Mouse (Mus musculus) ES-E14 (cell line): ENCODE data around the gene Fchsd2. TPM values are rescaled to one million over a fixed set of nuclear protein-coding genes. Genes with fewer than 3 reads are reported as not detected.

ENCODE experiments used
- DNase-seq: peaks from one replicate; pipeline ENCODE4 v3.0.0-alpha.2; 2013; ENCODE audit warnings: low read depth, low spot score
- H3K27ac ChIP-seq: 2 replicates; pipeline ENCODE4 v1.5.1; 2012; ENCODE audit warnings: low read depth, mild to moderate bottlenecking, low read length, moderate library complexity, mixed read lengths; ENCODE audit not compliant: poor library complexity, insufficient read depth, severe bottlenecking
- H3K36me3 ChIP-seq: 2 replicates; pipeline ENCODE4 v1.6.1; 2012; ENCODE audit warnings: mild to moderate bottlenecking, low read length, moderate library complexity, mixed read lengths; ENCODE audit not compliant: control insufficient read depth, poor library complexity, insufficient read depth, severe bottlenecking
- H3K4me1 ChIP-seq, 2 experiments: fragments of 150-350 bp in 1 of 2; sonication (generic) in 1 of 2; 2 replicates each; pipeline ENCODE4 v1.6.1; 2012; ENCODE audit warnings: low read length in 2 of 2, mild to moderate bottlenecking in 1 of 2, mixed read lengths in 1 of 2; ENCODE audit not compliant: control insufficient read depth in 2 of 2, insufficient read depth in 2 of 2, poor library complexity in 1 of 2
- H3K4me3 ChIP-seq, 2 experiments: fragments of 150-350 bp in 1 of 2; sonication (generic) in 1 of 2; 2 replicates each; pipeline ENCODE4 v1.5.1; 2012; ENCODE audit warnings: low read length in 2 of 2, low read depth in 1 of 2, mild to moderate bottlenecking in 1 of 2, mixed read lengths in 1 of 2; ENCODE audit not compliant: insufficient read depth in 1 of 2, poor library complexity in 1 of 2, severe bottlenecking in 1 of 2
- H3K9ac ChIP-seq: 2 replicates; pipeline ENCODE4 v1.6.1; 2012; ENCODE audit warnings: low read depth, mild to moderate bottlenecking, low read length, mixed read lengths; ENCODE audit not compliant: poor library complexity, insufficient read depth, severe bottlenecking
- H3K9me3 ChIP-seq: fragments of 150-350 bp; sonication (generic); 2 replicates; pipeline ENCODE4 v1.6.1; 2012; ENCODE audit warnings: low read depth, mild to moderate bottlenecking, low read length; ENCODE audit not compliant: control insufficient read depth, insufficient read depth
- CHD2 ChIP-seq: IDR thresholded peaks from 2 replicates; pipeline ENCODE4 v1.6.1; 2014; ENCODE audit warnings: mild to moderate bottlenecking, low read depth, low read length, inconsistent platforms
- HCFC1 ChIP-seq: IDR thresholded peaks from 2 replicates; pipeline ENCODE4 v1.6.1; 2012; ENCODE audit warnings: low read length, inconsistent platforms, borderline replicate concordance; ENCODE audit not compliant: insufficient read depth
- MAFK ChIP-seq: IDR thresholded peaks from 2 replicates; pipeline ENCODE4 v1.6.1; 2014; ENCODE audit warnings: mild to moderate bottlenecking, low read depth, low read length, inconsistent platforms; ENCODE audit not compliant: insufficient read depth
- ZC3H11A ChIP-seq: IDR thresholded peaks from 2 replicates; pipeline ENCODE4 v1.6.1; 2012; ENCODE audit warnings: low read depth, mild to moderate bottlenecking, inconsistent platforms, low read length, borderline replicate concordance
- ZNF384 ChIP-seq: IDR thresholded peaks from 2 replicates; pipeline ENCODE4 v1.6.1; 2012; ENCODE audit warnings: low read depth, low read length, inconsistent platforms
- in situ Hi-C, 2 experiments: fragments of 600-800 bp; cut with MboI; formaldehyde crosslinking; loops; one replicate each; pipeline ENCODE4 v1.15.1; 2025; ENCODE audit warnings: low sequenced_read_pairs in 2 of 2, inconsistent platforms in 1 of 2; ENCODE audit not compliant: unreplicated experiment in 2 of 2
- total RNA-seq: library from RNA; depleted of rRNA; stranded (reverse); fragments of 300-350 nt; gene quantifications from 2 replicates; pipeline ENCODE4 v1.2.3, GENCODE M21; 2012

The Fchsd2 gene
- total RNA-seq, 1 experiment, result 11.1 TPM

DNA sequence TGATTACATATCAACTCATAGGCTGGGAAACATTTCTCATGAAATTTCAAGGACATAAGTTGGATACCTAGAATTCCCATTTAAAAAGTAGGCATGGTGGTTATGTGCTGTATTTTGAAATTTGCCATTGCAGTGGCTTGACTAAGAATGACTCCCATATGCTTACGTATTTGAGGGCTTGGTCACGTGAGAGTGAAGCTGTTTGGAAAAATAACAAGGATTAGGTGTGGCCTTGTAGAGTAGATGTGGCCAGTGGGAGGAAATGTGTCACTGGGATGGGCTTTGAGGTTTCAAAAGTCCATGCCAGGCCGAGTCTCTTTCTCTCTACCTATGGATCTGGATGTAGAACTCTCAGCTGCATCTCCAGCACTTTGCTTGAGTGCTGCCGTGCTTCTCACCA is 71.2 kb downstream of the Fchsd2 start:
- in situ Hi-C loops, result no loop called here
- no peak overlapping the region for H3K9ac ChIP-seq
- no peak overlapping the region for H3K27ac ChIP-seq
- peaks cover 0 to 7% of the 10 kb centered on the region in 2 experiments; a peak in 2 of 4 replicates for H3K4me1 ChIP-seq
- no peak for TF ChIP-seq ZNF384
- TF ChIP-seq HCFC1, result no peak
- TF ChIP-seq CHD2, result no peak
- no peak for TF ChIP-seq MAFK
- TF ChIP-seq ZC3H11A, result no peak
- H3K4me3 ChIP-seq, result no peak overlapping the region
- no peak for DNase-seq
- H3K9me3 ChIP-seq, result no peaks in the 10 kb centered on the region
- no peaks in the 10 kb centered on the region for H3K36me3 ChIP-seq

DNA sequence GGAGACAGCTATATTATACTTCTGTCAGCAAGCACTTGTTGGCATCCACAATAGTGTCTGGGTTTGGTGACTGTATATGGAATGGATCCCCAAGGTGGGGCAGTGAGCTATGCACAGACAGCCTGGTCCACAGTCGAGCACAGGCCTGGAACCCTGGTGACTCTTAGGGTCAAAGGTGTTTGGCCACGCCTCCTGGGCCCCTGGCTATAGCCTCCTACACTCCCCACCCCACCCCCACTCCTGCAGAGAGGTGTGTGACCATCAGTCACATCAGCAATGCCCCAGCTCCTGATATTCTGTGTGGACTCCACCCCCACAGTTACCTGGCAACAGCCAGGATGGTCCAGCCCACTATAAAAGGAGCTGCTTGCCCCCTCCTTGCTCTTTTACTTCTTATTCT is 73.9 kb downstream of the Fchsd2 start:
- H3K36me3 ChIP-seq, result no peaks in the 10 kb centered on the region
- 0 out of 2 replicates have a peak overlapping the region, but pooled peaks have one; percentile 22 for H3K27ac ChIP-seq
- in situ Hi-C loops, result no loop called here
- H3K4me1 ChIP-seq, result peaks cover 0 to 7% of the 10 kb centered on the region in 2 experiments; a peak in 2 of 4 replicates
- H3K9ac ChIP-seq, result no peak overlapping the region
- TF ChIP-seq ZC3H11A (no peak), HCFC1 (no peak), ZNF384 (no peak), CHD2 (no peak), MAFK (no peak)
- DNase-seq, result peak; percentile 21
- no peak overlapping the region for H3K4me3 ChIP-seq
- no peaks in the 10 kb centered on the region for H3K9me3 ChIP-seq

DNA sequence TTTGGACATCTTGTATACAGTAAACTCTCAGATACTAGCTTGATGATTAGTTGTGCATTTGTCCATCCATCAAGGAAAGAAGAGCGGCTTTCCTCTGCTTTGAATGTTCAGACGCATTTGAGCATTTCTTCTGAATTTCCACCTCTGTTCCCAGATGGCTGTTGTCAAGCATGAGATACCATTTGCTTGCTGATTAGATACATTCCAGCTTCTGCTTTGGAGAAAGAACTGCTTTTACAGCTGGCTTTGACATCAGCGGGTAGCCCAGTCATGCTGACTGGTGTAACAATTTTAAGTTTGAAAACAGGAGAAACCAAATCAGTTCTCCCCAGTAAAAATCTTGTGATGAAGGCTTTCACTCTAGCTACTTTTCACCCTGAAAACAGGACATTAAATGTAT is 77.8 kb downstream of the Fchsd2 start:
- in situ Hi-C loops, result no loop called here
- TF ChIP-seq ZNF384, result no peak
- TF ChIP-seq MAFK, result 0 out of 2 replicates have a peak, but pooled peaks have one; percentile 20
- H3K9me3 ChIP-seq, result no peaks in the 10 kb centered on the region
- no peak overlapping the region for H3K4me3 ChIP-seq
- no peak for DNase-seq
- no peak overlapping the region for H3K27ac ChIP-seq
- H3K9ac ChIP-seq, result no peak overlapping the region
- H3K36me3 ChIP-seq, result no peaks in the 10 kb centered on the region
- peaks cover 0 to 7% of the 10 kb centered on the region in 2 experiments; a peak in 2 of 4 replicates for H3K4me1 ChIP-seq

DNA sequence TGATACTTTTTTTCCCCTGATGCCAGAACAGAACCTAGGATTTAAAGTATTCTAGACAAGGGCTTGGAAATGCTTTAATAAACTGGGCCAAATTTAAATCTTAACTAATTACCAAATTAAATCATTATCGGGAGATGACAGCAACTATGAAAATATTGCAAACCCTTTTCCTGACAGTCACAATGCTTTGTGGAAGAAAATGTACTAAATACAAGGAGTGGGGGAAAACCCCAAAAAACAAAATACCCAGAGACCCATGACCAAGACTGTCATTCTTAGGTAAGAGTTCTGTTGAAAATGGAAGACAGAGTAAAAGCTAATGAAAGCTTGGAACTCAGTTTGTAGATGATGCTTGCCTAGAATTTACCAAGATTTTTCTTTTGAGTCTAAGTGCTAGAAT is 78.3 kb downstream of the Fchsd2 start:
- Histone ChIP-seq H3K9me3 (no peaks in the 10 kb centered on the region), H3K36me3 (no peaks in the 10 kb centered on the region), H3K9ac (no peak overlapping the region), H3K4me1 (peaks cover 0 to 7% of the 10 kb centered on the region in 2 experiments; a peak in 2 of 4 replicates), H3K27ac (no peak overlapping the region), H3K4me3 (no peak overlapping the region)
- in situ Hi-C loops, result no loop called here
- no peak for TF ChIP-seq CHD2
- TF ChIP-seq ZC3H11A, result no peak
- no peak for TF ChIP-seq ZNF384
- TF ChIP-seq MAFK, result no peak
- no peak for TF ChIP-seq HCFC1
- no peak for DNase-seq

DNA sequence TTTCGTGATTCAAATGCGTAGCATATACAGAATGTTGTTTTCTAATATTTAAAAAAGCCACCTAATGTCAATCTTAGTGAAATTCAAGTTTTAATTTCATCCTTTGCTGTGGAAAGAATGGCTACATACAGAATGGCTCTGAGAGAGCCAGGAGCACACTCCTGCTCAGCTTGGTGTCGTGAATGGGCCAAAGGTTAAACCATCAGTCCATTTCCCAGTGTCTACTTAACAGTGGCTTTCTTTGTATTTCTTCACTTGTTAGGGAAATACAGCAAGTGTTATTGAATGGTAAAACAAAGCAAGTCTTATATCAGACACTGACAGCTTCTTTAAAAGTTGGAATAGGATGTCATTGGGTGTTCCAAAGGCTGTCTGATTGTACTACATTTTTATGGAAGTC is 80.7 kb downstream of the Fchsd2 start:
- no peaks in the 10 kb centered on the region for H3K36me3 ChIP-seq
- H3K9me3 ChIP-seq, result no peaks in the 10 kb centered on the region
- H3K4me1 ChIP-seq, result no peaks in the 10 kb centered on the region
- in situ Hi-C loops, result no loop called here
- H3K4me3 ChIP-seq, result no peak overlapping the region
- H3K27ac ChIP-seq, result no peak overlapping the region
- H3K9ac ChIP-seq, result no peak overlapping the region
- no peak for DNase-seq
- TF ChIP-seq CHD2, result no peak
- TF ChIP-seq HCFC1, result no peak
- TF ChIP-seq MAFK, result no peak
- no peak for TF ChIP-seq ZNF384
